Mouse (Mus musculus): ENCODE data around the gene Nckap5l. TPM values are rescaled to one million over a fixed set of nuclear protein-coding genes. Genes with fewer than 3 reads are reported as not detected.

Gene Nckap5l
- total RNA-seq, 2 experiments from 2014 or later = 5.0 to 7.5 TPM

GRCm38 (mm10) chr15:99433081-99433718 is 24.3 kb downstream of the Nckap5l start:
- ATAC-seq (replicated peaks; ENCODE audit: poor library complexity, severe bottlenecking) = no peak

GRCm38 (mm10) chr15:99431967-99432366 is 25.6 kb downstream of the Nckap5l start:
- no peak for ATAC-seq (replicated peaks; ENCODE audit: poor library complexity, severe bottlenecking)

- no peak for ATAC-seq (replicated peaks; ENCODE audit: poor library complexity, severe bottlenecking)
These were observed 26.0 kb downstream of the Nckap5l start for GRCm38 (mm10) chr15:99431504-99431903.

GRCm38 (mm10) chr15:99431063-99431462 is 26.5 kb downstream of the Nckap5l start:
- ATAC-seq (replicated peaks; ENCODE audit: poor library complexity, severe bottlenecking) = no peak

GRCm38 (mm10) chr15:99430394-99430793 is 27.2 kb downstream of the Nckap5l start:
- ATAC-seq (replicated peaks; ENCODE audit: poor library complexity, severe bottlenecking) = no peak

- no peak for ATAC-seq (replicated peaks; ENCODE audit: poor library complexity, severe bottlenecking)
These were observed 33.7 kb downstream of the Nckap5l start for GRCm38 (mm10) chr15:99423884-99424283.

- ATAC-seq (replicated peaks; ENCODE audit: poor library complexity, severe bottlenecking) = no peak
These were observed 34.4 kb downstream of the Nckap5l start for GRCm38 (mm10) chr15:99423131-99423530.

GRCm38 (mm10) chr15:99422551-99422950 is 35.0 kb downstream of the Nckap5l start:
- ATAC-seq (replicated peaks; ENCODE audit: poor library complexity, severe bottlenecking) = no peak

- no peak for ATAC-seq (replicated peaks; ENCODE audit: poor library complexity, severe bottlenecking)
These were observed 35.9 kb downstream of the Nckap5l start for GRCm38 (mm10) chr15:99421676-99422075.

- peak; percentile 61 for ATAC-seq (replicated peaks; ENCODE audit: poor library complexity, severe bottlenecking)
These were observed 36.4 kb downstream of the Nckap5l start for GRCm38 (mm10) chr15:99421152-99421551.

GRCm38 (mm10) chr15:99420521-99421014 is 37.0 kb downstream of the Nckap5l start:
- peak; percentile 23; the same call in 1 of the 2 replicates for ATAC-seq (replicated peaks; ENCODE audit: poor library complexity, severe bottlenecking)

- no peak for ATAC-seq (replicated peaks; ENCODE audit: poor library complexity, severe bottlenecking)
These were observed 37.4 kb downstream of the Nckap5l start for GRCm38 (mm10) chr15:99420101-99420500.

GRCm38 (mm10) chr15:99417692-99418271 is 39.8 kb downstream of the Nckap5l start:
- no peak for ATAC-seq (replicated peaks; ENCODE audit: poor library complexity, severe bottlenecking)

GRCm38 (mm10) chr15:99416957-99417356 is 40.6 kb downstream of the Nckap5l start:
- ATAC-seq (replicated peaks; ENCODE audit: poor library complexity, severe bottlenecking) = no peak

GRCm38 (mm10) chr15:99416348-99416882 is 41.1 kb downstream of the Nckap5l start:
- ATAC-seq (replicated peaks; ENCODE audit: poor library complexity, severe bottlenecking) = peak; percentile 78

- ATAC-seq (replicated peaks; ENCODE audit: poor library complexity, severe bottlenecking) = peak; percentile 13; the same call in 1 of the 2 replicates
These were observed 41.8 kb downstream of the Nckap5l start for GRCm38 (mm10) chr15:99415793-99416192.

- no peak for ATAC-seq (replicated peaks; ENCODE audit: poor library complexity, severe bottlenecking)
These were observed 45.8 kb downstream of the Nckap5l start for GRCm38 (mm10) chr15:99411747-99412146.

GRCm38 (mm10) chr15:99408845-99409244 is 48.7 kb downstream of the Nckap5l start:
- ATAC-seq (replicated peaks; ENCODE audit: poor library complexity, severe bottlenecking) = no peak

- ATAC-seq (replicated peaks; ENCODE audit: poor library complexity, severe bottlenecking) = no peak
These were observed 50.5 kb downstream of the Nckap5l start for GRCm38 (mm10) chr15:99406986-99407570.

GRCm38 (mm10) chr15:99405150-99405549 is 52.4 kb downstream of the Nckap5l start:
- no peak for ATAC-seq (replicated peaks; ENCODE audit: poor library complexity, severe bottlenecking)

GRCm38 (mm10) chr15:99403159-99403889 is 54.2 kb downstream of the Nckap5l start:
- no peak for ATAC-seq (replicated peaks; ENCODE audit: poor library complexity, severe bottlenecking)

Data from granulocyte monocyte progenitor cell, adult 5-6 weeks (primary cell).